Mouse (Mus musculus) bone marrow macrophage, adult 2 months (primary cell): ENCODE data around the gene Arhgap27. TPM values are rescaled to one million over a fixed set of nuclear protein-coding genes. Genes with fewer than 3 reads are reported as not detected.

ENCODE experiments used
- H3K27ac ChIP-seq: 2 replicates; pipeline ENCODE4 v1.5.1; 2012; ENCODE audit warnings: low read depth, low read length; ENCODE audit not compliant: insufficient read depth
- H3K4me1 ChIP-seq: 2 replicates; pipeline ENCODE4 v1.6.1; 2012; ENCODE audit warnings: low read length; ENCODE audit not compliant: control insufficient read depth, insufficient read depth
- H3K4me3 ChIP-seq: 2 replicates; pipeline ENCODE4 v1.5.1; 2012; ENCODE audit warnings: mild to moderate bottlenecking, low read length, moderate library complexity; ENCODE audit not compliant: insufficient read depth
- CTCF ChIP-seq: IDR thresholded peaks from 2 replicates; pipeline ENCODE4 v1.5.1; 2012; ENCODE audit warnings: low read depth, mild to moderate bottlenecking, low read length, moderate library complexity
- POLR2A ChIP-seq: IDR thresholded peaks from 2 replicates; pipeline ENCODE4 v1.6.1; 2012; ENCODE audit warnings: mild to moderate bottlenecking, low read depth, low read length, borderline replicate concordance
- polyA plus RNA-seq: library from polyadenylated mRNA; stranded (reverse); fragments of >200 nt; gene quantifications from 2 replicates; pipeline ENCODE4 v1.2.4, GENCODE M21; 2012; ENCODE audit not compliant: missing spikeins, insufficient read depth, insufficient read length

The Arhgap27 gene
- polyA plus RNA-seq, 1 experiment = 23.8 TPM

DNA sequence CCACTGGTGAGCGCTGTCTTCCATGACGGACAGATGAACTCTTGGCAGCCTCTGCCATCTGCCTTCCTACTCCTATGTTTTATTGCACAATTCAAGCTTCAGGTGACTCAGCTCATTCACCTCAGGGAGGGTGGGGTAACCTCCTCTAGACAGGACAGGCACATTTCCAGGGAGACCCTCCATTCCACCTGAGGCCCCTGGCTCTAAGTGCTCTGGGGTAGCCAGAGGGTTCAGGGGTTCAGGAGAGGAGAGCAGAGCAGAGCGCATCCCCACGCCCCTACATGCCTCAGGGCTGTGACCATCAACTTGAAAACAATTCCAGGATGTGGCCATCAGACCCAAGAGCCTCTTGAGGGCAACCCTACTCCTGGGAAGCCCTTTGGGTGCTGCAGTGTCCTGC lies 2.0 kb upstream of the Arhgap27 start:
- TF ChIP-seq POLR2A (no peak), CTCF (no peak)
- Histone ChIP-seq H3K27ac (no peak overlapping the region; the same call in 1 of the 2 replicates), H3K4me1 (peaks cover 32% of the 10 kb centered on the region), H3K4me3 (no peak overlapping the region)

- TF ChIP-seq POLR2A (no peak), CTCF (no peak)
- peaks cover 32% of the 10 kb centered on the region for H3K4me1 ChIP-seq
- H3K27ac ChIP-seq = no peak overlapping the region
- H3K4me3 ChIP-seq = no peak overlapping the region
Observed at GRCm38 (mm10) chr11:103365022-103365421, 1.5 kb upstream of the Arhgap27 start.

DNA sequence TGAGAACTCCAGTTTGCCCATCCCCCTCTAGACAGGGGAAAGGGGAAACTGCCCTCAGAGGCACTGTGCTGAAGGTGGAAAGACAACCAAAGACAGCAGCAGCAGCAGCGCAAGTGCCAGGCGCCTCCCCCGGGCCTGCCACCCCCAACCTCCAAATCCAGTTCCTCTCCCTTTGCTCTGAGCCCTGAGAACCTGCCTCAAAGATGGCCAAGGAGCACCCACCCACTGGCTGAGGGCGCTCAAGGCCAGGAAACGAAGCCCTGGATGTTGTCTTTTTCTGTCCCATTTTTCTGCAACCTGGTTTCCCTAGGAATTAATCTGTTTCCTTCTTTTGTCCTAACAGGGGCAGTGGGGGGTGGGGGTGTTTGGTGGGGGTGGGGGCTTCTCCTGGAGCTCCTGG lies 843 bp upstream of the Arhgap27 start:
- peaks cover 32% of the 10 kb centered on the region for H3K4me1 ChIP-seq
- no peak overlapping the region; the same call in 1 of the 2 replicates for H3K4me3 ChIP-seq
- no peak for TF ChIP-seq CTCF
- TF ChIP-seq POLR2A = no peak
- H3K27ac ChIP-seq = peak overlapping the region; percentile 32; the same call in 1 of the 2 replicates

DNA sequence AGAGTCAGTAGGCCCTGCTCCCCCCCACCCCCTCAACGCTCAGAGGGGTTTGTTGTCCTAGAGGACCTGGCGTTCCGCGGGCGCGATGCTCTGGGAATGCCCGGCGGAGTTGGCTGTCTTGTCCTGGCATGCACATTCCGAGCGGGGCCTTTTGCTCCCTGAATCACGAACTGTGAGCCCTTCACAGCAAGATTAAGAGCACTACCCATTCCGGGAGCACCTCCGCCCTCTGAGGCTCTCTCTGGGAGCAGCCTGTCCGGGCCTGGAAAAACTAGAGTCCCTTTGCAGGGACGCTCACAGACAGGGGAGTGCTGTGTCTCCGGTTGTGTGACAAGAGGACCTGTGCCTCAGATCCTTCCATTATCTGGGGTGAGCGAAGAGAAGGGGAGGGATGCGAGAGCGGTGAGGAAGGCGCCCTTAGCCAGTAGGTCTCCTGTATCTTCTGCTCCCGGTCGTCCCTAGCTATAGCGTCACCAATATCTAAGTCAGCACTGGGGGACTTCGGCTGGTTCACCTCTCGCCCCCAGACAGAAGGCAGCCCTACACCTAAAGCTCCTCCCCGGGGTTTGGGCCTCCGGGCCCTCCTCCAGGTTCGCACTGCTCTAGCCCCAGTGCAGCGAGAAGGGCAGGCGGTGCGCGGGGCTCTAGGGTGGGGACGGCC lies 841 bp downstream of the Arhgap27 start:
- Histone ChIP-seq H3K4me3 (peak overlapping the region; percentile 74), H3K4me1 (peaks cover 30% of the 10 kb centered on the region), H3K27ac (peak overlapping the region; percentile 50)
- no peak for TF ChIP-seq CTCF
- no peak for TF ChIP-seq POLR2A

- peaks cover 30% of the 10 kb centered on the region for H3K4me1 ChIP-seq
- H3K4me3 ChIP-seq = peak overlapping the region; percentile 74
- peak overlapping the region; percentile 50 for H3K27ac ChIP-seq
- no peak for TF ChIP-seq CTCF
- no peak for TF ChIP-seq POLR2A
Observed at GRCm38 (mm10) chr11:103362054-103362432, 1.4 kb downstream of the Arhgap27 start.

- Histone ChIP-seq H3K27ac (peak overlapping the region; percentile 31), H3K4me1 (peaks cover 30% of the 10 kb centered on the region), H3K4me3 (peak overlapping the region; percentile 74)
- no peak for TF ChIP-seq POLR2A
- no peak for TF ChIP-seq CTCF
Observed at GRCm38 (mm10) chr11:103361396-103362053, 2.0 kb downstream of the Arhgap27 start.

DNA sequence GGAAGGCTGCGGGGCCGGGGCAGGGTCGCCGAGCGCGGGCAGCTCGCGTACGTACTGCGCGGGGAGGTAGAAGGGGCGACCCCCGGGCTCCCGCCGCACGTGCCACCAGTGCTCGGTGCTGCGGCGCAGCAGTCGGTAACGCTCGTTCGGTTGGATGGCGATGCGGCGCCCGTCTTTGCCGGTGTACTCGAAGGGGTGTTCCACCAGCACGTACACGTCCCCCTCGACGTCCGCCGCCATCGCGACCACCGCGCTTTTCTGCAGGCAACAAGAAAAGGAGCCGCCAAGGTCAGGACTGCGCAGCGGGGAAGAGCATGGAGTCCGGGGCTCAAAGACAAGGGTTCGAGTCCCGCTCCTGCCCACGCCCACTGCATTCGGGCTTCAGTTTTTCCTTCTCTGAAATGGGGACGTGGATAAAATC lies 2.8 kb downstream of the Arhgap27 start:
- Histone ChIP-seq H3K4me1 (peaks cover 24% of the 10 kb centered on the region), H3K27ac (peak overlapping the region; percentile 52), H3K4me3 (peak overlapping the region; percentile 74)
- TF ChIP-seq CTCF (no peak), POLR2A (no peak)

DNA sequence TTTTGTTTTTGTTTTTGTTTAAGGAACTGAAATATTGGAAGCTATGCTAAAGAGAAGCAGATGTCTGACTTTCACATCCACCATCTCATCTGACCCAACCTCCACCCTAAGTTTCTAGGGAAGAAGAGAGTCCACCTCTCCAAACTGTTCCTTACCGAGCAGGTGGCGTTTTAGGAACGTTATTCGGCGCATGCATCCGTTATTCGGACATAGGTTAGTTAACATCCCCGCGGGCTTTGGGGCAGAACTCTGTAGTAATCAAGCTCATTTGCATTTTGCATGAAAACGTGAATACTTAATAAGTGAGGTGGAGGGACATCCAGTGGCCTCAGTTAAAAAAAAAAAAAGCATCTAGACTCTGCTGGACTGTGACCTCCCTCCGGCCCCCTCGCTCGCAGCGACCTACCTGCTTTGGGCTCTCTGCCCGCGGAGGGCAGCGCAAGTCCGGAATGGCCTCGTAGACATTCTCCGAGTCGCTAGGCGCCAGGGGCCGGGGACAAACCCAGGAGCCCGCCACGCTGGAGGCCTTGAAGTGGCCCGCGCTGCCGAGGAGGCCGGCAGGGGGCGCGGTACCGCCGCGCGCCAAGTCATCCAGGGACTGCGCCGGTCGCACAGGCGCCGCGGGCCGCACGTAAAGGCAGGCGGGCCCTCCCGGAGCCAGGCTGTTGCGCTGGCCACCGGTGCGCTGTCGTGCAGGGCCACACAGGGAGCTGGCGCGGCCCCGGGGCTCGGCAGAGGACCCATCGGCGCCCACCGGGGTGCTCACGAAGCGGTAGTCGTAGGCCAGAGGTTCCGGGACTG lies 3.5 kb downstream of the Arhgap27 start:
- TF ChIP-seq CTCF = no peak; the same call in 1 of the 2 replicates
- no peak for TF ChIP-seq POLR2A
- H3K4me1 ChIP-seq = peaks cover 18% of the 10 kb centered on the region

DNA sequence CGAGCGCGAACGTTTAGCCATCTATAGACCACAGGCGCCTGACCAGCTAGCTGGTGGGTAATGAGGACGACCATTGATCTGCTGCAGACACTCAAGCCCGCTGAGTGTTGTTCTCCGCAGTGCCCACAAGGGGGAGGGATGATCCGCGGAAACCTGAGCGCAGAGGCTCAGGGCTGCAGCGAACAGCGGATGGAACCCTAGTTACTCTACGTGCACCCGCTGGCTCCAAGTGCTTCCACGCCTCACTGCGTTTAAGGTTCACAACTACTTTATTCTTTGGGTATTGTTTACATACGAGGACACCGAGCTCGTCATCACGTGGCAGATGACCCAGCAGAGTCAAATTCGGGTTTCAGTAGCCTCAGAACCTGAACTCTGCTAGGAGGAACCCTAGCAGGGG lies 4.4 kb downstream of the Arhgap27 start:
- Histone ChIP-seq H3K4me1 (peaks cover 20% of the 10 kb centered on the region), H3K4me3 (peak overlapping the region; percentile 74), H3K27ac (peak overlapping the region; percentile 60)
- peak; percentile 67 for TF ChIP-seq CTCF
- no peak for TF ChIP-seq POLR2A

More for the DNA sequence above, 3.5 kb downstream of the Arhgap27 start:
- Histone ChIP-seq H3K4me3 (peak overlapping the region; percentile 74), H3K27ac (peak overlapping the region; percentile 60)
